In the genomic region with DNA sequence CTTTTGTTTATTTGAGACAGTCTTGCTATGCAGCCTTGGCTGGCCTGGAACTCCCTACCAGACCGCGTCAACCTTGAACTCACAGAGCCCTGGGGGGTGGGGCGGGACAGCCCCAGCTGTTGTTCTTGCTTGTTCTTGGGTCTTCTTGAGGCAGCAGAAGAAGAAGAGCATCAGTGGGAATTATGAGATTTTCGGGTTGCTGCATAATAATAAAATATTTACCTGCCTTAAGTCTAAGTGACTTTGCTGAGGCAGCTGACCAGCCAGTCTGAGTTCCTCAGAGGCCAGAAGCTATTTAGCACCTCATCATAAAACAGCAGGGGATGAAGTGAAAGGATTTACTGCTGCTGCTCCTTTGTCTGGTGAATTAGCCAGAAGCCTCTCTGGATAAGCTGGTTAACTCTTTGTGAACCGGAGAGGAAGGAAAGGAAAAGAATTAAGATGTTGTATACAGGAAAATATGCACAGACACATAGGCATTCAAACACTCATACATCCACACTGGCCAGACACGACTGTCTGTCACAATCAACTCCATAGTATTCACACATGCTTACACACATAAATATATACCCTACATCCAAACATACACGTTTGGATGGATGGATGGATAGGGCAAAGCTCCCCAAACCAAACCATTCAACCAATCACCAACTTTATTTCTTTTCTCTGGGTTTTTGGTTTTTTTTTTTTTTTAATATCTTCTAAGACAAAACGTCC, we compare ENCODE assay signal across 1 mouse cellular context.
TF ChIP-seq lines count a peak whose summit lies in the region.

No protein-coding gene starts in this region.

TF ChIP-seq in ES-E14, 5 proteins besides CTCF, POLR2A, EP300 and RAD21:
- TF ChIP-seq CHD2 (IDR thresholded peaks at IDR 0.05; ENCODE audit: low read depth, low read length) = 0 out of 2 replicates have a peak, but pooled peaks have one; percentile 48
- peak; percentile 70 for TF ChIP-seq MAFK (IDR thresholded peaks at IDR 0.05; ENCODE audit: insufficient read depth, low read depth, low read length)
- no peak for TF ChIP-seq HCFC1 (IDR thresholded peaks at IDR 0.05; ENCODE audit: borderline replicate concordance, insufficient read depth, low read length)
- TF ChIP-seq ZNF384 (IDR thresholded peaks at IDR 0.05; ENCODE audit: low read depth, low read length) = no peak
